Mouse (Mus musculus): ENCODE results near the gene Igsf11.

The Igsf11 gene

GRCm38 (mm10) chr16:38892371-38892770, at the start of gene Igsf11:
Gene Igsf11 (plus strand): TSS chr16:38892671.
- no peak for DNase-seq (ENCODE audit: low read depth)

- DNase-seq (ENCODE audit: low read depth): peak; percentile 60
Measured at GRCm38 (mm10) chr16:38858120-38858749, 34.2 kb upstream of the Igsf11 start.

DNA sequence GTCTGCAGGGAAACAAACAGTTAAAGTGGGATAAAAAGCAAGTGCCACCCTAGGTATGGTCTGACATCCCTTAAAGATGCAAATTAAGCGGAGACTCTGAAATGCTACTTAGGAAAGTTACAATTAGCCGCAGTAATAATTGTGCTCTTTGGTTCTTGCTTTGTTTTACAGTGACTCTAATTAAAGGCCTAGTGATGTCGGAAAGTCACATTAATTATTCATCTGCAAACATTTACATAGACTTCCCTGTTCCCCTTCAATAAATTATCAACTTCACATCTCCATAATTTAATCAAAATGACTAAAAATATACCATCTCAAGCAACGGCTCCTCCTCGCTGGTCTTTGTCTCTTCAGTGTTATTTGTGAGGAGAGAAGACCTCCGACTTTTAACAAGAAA, 31.9 kb upstream of the Igsf11 start:
- no peak for DNase-seq (ENCODE audit: low read depth)

GRCm38 (mm10) chr16:38864358-38864757, 28.1 kb upstream of the Igsf11 start:
- no peak for DNase-seq (ENCODE audit: low read depth)

DNA sequence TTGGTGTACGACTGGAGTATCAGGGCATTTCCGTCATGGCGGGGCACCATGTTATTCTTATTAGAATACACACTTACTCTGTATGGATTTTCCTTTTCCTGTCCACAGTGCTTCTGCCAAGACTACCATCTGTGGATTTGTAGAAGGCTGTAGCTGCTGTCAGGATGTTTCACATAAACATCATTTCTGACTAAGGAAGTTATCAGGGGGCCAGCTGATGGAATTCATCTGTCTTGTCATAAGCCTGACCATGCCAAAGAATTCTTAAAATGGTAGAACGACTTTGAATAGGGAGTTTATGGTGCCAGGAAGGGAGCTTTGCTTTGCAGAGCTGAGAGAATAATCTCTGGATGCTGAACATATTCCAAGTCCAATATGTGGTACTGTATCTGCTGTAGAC, 19.2 kb upstream of the Igsf11 start:
- DNase-seq (ENCODE audit: low read depth): no peak

DNA sequence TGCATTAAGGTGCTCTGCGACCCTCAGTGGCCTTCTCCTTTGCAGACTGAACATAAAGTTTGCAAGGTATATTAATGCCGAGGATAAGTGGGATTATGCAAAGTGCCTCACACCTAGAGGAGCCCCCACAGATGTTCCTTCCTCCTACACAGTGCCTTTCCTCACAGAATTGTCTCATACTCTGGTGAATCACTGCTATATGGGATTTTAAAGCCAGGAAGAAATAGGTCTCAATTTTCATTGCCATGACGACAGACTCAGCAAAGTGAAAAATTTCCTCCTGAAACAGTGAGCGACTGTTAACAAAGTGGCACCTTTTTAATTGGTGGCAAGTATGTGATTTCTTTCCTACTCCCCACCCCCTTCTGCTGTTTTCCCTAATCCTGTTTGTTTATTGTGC, 18.0 kb upstream of the Igsf11 start:
- DNase-seq (ENCODE audit: low read depth): no peak

GRCm38 (mm10) chr16:38898816-38899425, 6.5 kb downstream of the Igsf11 start:
- DNase-seq (ENCODE audit: low read depth): no peak

DNA sequence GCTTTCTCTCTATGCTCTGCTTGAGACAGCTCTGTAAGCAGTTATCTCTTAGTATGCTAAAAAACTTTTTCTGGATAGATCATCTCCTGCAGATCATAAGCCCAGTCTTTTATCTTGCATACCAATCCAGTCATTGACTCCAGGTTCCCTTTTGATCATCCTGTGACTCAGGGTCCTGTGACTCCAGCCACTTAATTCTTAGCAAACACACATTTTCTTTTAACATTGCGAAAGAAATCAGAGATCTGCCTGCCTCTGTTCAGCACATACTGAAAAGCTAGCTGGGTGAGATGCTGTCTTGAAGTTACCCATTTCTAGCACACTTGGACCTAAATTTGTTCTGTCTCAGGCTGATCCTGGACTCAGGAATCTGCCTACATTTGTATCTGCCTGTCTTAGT, 7.6 kb downstream of the Igsf11 start:
- no peak for DNase-seq (ENCODE audit: low read depth)

DNA sequence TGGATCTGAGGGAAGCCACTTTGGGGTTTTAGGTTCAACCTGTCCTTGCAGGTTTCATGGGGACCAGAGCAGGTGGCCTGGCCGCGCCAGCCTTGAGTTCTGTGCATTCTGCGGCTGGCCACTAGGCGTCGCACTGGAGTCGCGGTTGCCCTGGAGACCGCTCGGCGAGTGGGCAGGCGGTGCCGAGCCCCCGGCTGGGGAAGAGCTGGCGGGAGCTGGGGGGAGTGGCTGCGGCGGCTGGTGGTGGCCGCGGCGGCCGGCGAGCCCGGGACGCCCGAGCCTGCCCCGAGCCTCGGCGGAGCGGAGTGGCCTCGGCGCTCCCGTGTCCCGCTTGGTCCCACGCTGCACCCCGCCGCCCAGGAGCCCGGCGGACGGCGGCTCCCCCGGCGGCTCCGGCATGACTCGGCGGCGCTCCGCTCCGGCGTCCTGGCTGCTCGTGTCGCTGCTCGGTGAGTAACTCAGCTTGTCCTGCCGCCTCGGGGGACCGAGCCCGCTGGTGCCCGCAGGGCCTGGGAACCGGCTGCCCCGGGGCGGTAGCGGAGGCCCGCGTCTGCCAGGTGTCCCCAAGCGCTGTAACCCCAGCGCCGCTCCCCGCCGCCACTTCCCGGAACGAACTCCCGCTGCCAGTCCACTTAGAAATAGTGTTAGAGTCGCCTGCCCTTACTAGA, 9.8 kb downstream of the Igsf11 start:
- peak; percentile 81 for DNase-seq (ENCODE audit: low read depth)

GRCm38 (mm10) chr16:38903020-38903419, 10.5 kb downstream of the Igsf11 start:
- DNase-seq (ENCODE audit: low read depth): peak; percentile 6

DNA sequence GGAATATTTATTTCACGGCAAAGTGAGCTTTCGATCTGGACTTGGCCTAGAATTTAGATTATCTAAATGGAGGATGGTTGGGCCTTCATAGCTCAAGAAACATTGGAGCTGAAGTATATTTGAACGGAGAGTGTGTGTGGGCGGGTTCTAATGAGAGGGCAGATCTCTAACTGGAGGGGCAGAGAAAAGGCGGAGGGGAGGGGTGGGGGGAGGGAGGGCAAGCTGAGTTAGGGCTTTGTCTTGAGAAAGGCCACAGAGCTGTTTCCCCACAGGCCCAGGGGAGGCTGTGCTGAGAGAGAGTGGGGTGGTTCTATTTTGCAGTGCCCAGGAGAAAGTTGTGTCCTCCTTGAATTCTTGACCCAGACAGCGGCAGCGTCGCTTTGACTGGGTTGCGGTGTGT, 11.7 kb downstream of the Igsf11 start:
- no peak for DNase-seq (ENCODE audit: low read depth)

- no peak for DNase-seq (ENCODE audit: low read depth)
Measured at GRCm38 (mm10) chr16:38905911-38906310, 13.4 kb downstream of the Igsf11 start.

DNA sequence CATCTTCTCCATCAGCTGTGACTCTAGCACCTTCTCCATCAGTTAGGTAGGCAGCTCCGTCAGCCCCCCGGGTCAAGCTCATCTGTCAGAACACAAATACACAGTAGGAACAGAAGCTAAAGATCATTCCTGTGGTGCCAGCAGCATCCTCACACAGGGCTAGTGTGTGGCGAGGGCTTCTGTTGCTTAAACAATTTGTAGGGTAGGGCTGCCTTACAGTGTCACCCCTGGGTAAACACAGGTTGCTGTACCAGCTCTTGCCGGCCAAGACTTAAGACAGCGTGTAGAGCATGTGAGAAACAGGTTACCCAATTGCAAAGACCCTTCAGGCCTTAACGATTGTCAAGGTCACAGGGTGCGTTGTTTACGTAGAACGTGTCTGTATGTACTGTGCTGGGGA, 15.8 kb downstream of the Igsf11 start:
- no peak for DNase-seq (ENCODE audit: low read depth)

DNA sequence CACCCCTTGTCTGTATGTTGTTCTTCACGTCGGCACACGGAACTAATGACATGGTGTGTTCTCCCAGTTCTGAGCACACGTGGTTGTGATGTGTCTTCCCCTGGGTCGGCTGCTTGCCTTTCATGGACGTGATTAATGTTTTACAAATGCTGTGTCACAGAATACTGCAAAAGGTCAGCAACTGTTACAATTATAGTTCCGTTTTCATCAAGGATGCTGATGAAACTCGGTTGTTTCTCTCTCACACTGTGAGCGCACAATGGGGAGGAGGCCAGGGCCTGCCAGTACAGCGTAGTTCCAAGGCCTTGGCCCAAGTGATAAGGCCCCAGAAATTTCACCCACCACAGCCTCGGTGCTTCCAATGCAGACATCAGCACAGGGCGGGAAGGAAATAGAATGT, 17.0 kb downstream of the Igsf11 start:
- no peak for DNase-seq (ENCODE audit: low read depth)

DNA sequence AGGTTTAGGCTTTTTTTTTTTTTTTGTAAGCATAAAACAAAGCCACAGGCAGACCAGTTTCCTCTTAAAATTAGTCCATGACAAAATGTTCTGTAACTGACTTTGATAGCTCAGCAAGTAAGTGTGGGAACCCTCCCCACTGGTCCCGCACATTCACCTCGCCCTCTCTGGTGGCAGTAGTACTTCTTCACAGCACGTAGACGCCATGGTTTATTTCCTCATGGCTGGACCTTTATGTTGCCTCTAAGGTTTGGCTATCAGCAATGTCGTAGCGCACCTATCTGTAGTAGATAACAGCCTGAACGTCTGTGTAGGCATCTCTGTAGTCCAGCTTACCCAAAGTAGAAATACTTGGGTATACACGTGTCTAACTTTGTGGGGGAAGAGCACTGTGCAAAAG, 17.6 kb downstream of the Igsf11 start:
- DNase-seq (ENCODE audit: low read depth): no peak

GRCm38 (mm10) chr16:38915451-38915850, 23.0 kb downstream of the Igsf11 start:
- no peak for DNase-seq (ENCODE audit: low read depth)

DNA sequence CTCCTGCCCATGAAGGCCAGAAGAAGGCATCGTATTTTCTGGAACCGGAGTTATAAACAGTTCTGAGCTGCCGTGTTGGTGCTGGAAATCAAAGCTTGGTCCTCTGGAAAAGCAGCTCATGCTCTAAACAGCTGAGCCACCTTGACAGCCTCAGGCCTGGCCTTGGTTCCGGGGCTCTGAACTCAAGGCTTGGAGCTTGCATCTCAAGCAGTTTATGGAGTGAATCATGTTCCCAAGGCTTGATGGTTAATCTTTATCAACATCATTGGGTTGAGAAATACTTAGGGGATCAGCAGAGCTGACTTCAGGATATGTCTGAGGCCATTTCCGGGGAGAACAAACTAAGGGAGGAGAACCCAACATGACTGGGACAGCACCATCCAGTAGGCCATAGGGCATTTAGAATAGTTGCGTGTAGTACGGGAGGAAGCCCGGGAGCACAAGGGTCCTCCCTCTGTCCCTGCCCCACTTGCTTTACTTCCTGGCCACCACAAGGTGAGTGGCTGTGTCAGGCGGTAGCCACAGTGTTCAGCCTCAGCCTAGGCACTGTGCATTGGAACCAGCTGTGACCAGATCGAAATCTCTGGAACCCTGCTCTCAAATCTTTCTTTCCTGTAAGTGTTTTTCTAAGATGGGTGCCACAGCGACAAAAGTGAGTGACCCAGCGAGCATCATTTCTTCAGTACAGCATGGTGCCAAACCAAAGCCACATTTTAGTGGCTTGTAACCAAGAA, 23.7 kb downstream of the Igsf11 start:
- no peak for DNase-seq (ENCODE audit: low read depth)

DNA sequence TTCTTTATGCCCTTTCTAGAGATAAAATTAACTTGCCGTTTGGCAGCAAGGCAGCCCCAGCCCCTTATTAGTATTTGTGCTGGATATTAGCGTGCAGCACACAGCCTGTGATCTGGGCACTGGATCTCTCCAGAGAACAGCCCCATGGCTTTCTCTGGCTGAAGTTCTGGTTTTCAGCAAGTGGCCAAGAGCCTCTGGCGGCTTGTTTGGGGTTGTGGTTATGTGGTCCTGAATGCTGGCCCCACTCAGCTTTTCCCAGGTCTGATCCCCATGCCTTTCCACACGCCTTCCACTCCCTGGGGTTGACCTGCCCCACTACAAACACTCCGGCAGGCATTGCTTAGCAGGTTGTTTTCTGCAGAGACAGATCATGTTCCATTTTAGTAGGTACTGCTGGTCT, 24.4 kb downstream of the Igsf11 start:
- DNase-seq (ENCODE audit: low read depth): no peak

- no peak for DNase-seq (ENCODE audit: low read depth)
Measured at GRCm38 (mm10) chr16:38918121-38918520, 25.6 kb downstream of the Igsf11 start.

- DNase-seq (ENCODE audit: low read depth): no peak
Measured at GRCm38 (mm10) chr16:38920488-38920887, 28.0 kb downstream of the Igsf11 start.

GRCm38 (mm10) chr16:38924940-38925339, 32.5 kb downstream of the Igsf11 start:
- DNase-seq (ENCODE audit: low read depth): no peak

GRCm38 (mm10) chr16:38928760-38929159, 36.3 kb downstream of the Igsf11 start:
- DNase-seq (ENCODE audit: low read depth): no peak

DNA sequence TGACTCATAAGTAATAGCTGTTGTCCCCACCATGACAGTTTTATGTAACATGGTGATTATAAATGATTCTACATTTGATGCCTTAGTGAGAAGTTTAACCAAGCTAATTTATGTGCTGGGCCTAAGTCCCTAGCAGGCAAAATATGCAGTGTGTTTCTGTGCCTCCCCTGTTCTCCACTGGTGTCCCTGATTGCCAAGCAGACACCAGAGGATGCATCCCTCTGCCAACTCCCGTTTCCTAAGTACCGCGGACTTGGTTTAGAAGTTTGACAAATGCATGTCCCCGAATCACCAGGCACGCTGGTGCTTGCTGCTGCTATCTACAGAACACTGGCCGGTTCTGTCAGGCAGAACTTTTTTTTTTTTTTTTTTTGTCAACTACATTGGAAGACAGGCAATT, 39.0 kb downstream of the Igsf11 start:
- no peak for DNase-seq (ENCODE audit: low read depth)
